Mouse (Mus musculus): Measurements from ENCODE around the gene Zfp688. TPM values are rescaled to one million over a fixed set of nuclear protein-coding genes. Genes with fewer than 3 reads are reported as not detected.
A peak's percentile ranks its signal among the peaks of the same experiment; 100 is the strongest.

Zfp688 gene
- polyA plus RNA-seq, 1 experiment, result 2.4 TPM

- no peak for TF ChIP-seq TAL1 (IDR thresholded peaks at IDR 0.05; ENCODE audit: low read length)
- TF ChIP-seq GATA1 (IDR thresholded peaks at IDR 0.05; ENCODE audit: low read length), result no peak
- H3K4me3 ChIP-seq (replicated peaks), result no peak overlapping the region
- H3K27me3 ChIP-seq (ENCODE audit: control insufficient read depth), result no peaks in the 10 kb centered on the region
- peaks cover 10% of the 10 kb centered on the region for H3K9me3 ChIP-seq (ENCODE audit: control insufficient read depth, low read length)
- peaks cover 52% of the 10 kb centered on the region for H3K4me1 ChIP-seq (ENCODE audit: control insufficient read depth)
- H3K36me3 ChIP-seq (ENCODE audit: control insufficient read depth), result peaks cover 78% of the 10 kb centered on the region
Observed at GRCm38 (mm10) chr7:127454905-127455304, 33.0 kb upstream of the Zfp688 start.

GRCm38 (mm10) chr7:127453056-127453455, 31.2 kb upstream of the Zfp688 start:
- no peak overlapping the region for H3K4me3 ChIP-seq (replicated peaks)
- H3K27me3 ChIP-seq (ENCODE audit: control insufficient read depth), result no peaks in the 10 kb centered on the region
- peaks cover 64% of the 10 kb centered on the region for H3K36me3 ChIP-seq (ENCODE audit: control insufficient read depth)
- peaks cover 48% of the 10 kb centered on the region for H3K4me1 ChIP-seq (ENCODE audit: control insufficient read depth)
- peaks cover 10% of the 10 kb centered on the region for H3K9me3 ChIP-seq (ENCODE audit: control insufficient read depth, low read length)
- no peak for TF ChIP-seq TAL1 (IDR thresholded peaks at IDR 0.05; ENCODE audit: low read length)

- H3K4me3 ChIP-seq (replicated peaks), result peak overlapping the region; percentile 82
- H3K9me3 ChIP-seq (ENCODE audit: control insufficient read depth, low read length), result no peaks in the 10 kb centered on the region
- peaks cover 59% of the 10 kb centered on the region for H3K4me1 ChIP-seq (ENCODE audit: control insufficient read depth)
- no peaks in the 10 kb centered on the region for H3K27me3 ChIP-seq (ENCODE audit: control insufficient read depth)
- peaks cover 62% of the 10 kb centered on the region for H3K36me3 ChIP-seq (ENCODE audit: control insufficient read depth)
- TF ChIP-seq TAL1 (IDR thresholded peaks at IDR 0.05; ENCODE audit: low read length), result no peak
- TF ChIP-seq GATA1 (IDR thresholded peaks at IDR 0.05; ENCODE audit: low read length), result no peak
Observed at GRCm38 (mm10) chr7:127449966-127450365, 28.1 kb upstream of the Zfp688 start.

- TF ChIP-seq TAL1 (IDR thresholded peaks at IDR 0.05; ENCODE audit: low read length) (no peak), GATA1 (IDR thresholded peaks at IDR 0.05; ENCODE audit: low read length) (no peak; the same call in 1 of the 2 replicates)
- H3K27me3 ChIP-seq (ENCODE audit: control insufficient read depth), result no peaks in the 10 kb centered on the region; the same call in 1 of the 2 replicates
- H3K4me3 ChIP-seq (replicated peaks), result peak within 1 kb of the TSS; percentile 82
- peaks cover 57% of the 10 kb centered on the region for H3K4me1 ChIP-seq (ENCODE audit: control insufficient read depth)
- H3K9me3 ChIP-seq (ENCODE audit: control insufficient read depth, low read length), result peaks cover 5% of the 10 kb centered on the region
- peaks cover 66% of the 10 kb centered on the region for H3K36me3 ChIP-seq (ENCODE audit: control insufficient read depth)
Observed at GRCm38 (mm10) chr7:127448521-127449300, 26.8 kb upstream of the Zfp688 start, which contains the start of gene Zfp689. Gene Zfp689, minus strand, starts transcription at chr7:127449158.

GRCm38 (mm10) chr7:127443976-127444375, 22.1 kb upstream of the Zfp688 start:
- H3K4me1 ChIP-seq (ENCODE audit: control insufficient read depth), result peaks cover 22% of the 10 kb centered on the region
- H3K27me3 ChIP-seq (ENCODE audit: control insufficient read depth), result no peaks in the 10 kb centered on the region; the same call in 1 of the 2 replicates
- H3K9me3 ChIP-seq (ENCODE audit: control insufficient read depth, low read length), result peaks cover 5% of the 10 kb centered on the region
- H3K36me3 ChIP-seq (ENCODE audit: control insufficient read depth), result peaks cover 51% of the 10 kb centered on the region
- H3K4me3 ChIP-seq (replicated peaks), result no peak overlapping the region
- no peak for TF ChIP-seq GATA1 (IDR thresholded peaks at IDR 0.05; ENCODE audit: low read length)
- no peak for TF ChIP-seq TAL1 (IDR thresholded peaks at IDR 0.05; ENCODE audit: low read length)

GRCm38 (mm10) chr7:127437724-127438123, 15.9 kb upstream of the Zfp688 start:
- Histone ChIP-seq H3K4me1 (ENCODE audit: control insufficient read depth) (no peaks in the 10 kb centered on the region), H3K36me3 (ENCODE audit: control insufficient read depth) (peaks cover 6% of the 10 kb centered on the region), H3K27me3 (ENCODE audit: control insufficient read depth) (peaks cover 1% of the 10 kb centered on the region), H3K9me3 (ENCODE audit: control insufficient read depth, low read length) (peaks cover 18% of the 10 kb centered on the region), H3K4me3 (replicated peaks) (no peak overlapping the region)
- no peak for TF ChIP-seq GATA1 (IDR thresholded peaks at IDR 0.05; ENCODE audit: low read length)
- no peak for TF ChIP-seq TAL1 (IDR thresholded peaks at IDR 0.05; ENCODE audit: low read length)

GRCm38 (mm10) chr7:127435206-127435605, 13.3 kb upstream of the Zfp688 start:
- TF ChIP-seq GATA1 (IDR thresholded peaks at IDR 0.05; ENCODE audit: low read length) (no peak), TAL1 (IDR thresholded peaks at IDR 0.05; ENCODE audit: low read length) (no peak)
- no peaks in the 10 kb centered on the region for H3K4me1 ChIP-seq (ENCODE audit: control insufficient read depth)
- peaks cover 12% of the 10 kb centered on the region for H3K27me3 ChIP-seq (ENCODE audit: control insufficient read depth)
- H3K4me3 ChIP-seq (replicated peaks), result no peak overlapping the region
- peaks cover 18% of the 10 kb centered on the region for H3K9me3 ChIP-seq (ENCODE audit: control insufficient read depth, low read length)
- H3K36me3 ChIP-seq (ENCODE audit: control insufficient read depth), result no peaks in the 10 kb centered on the region

GRCm38 (mm10) chr7:127426354-127426753, 4.5 kb upstream of the Zfp688 start:
- TF ChIP-seq TAL1 (IDR thresholded peaks at IDR 0.05; ENCODE audit: low read length) (no peak), GATA1 (IDR thresholded peaks at IDR 0.05; ENCODE audit: low read length) (no peak)
- no peaks in the 10 kb centered on the region for H3K36me3 ChIP-seq (ENCODE audit: control insufficient read depth)

GRCm38 (mm10) chr7:127425911-127426310, 4.0 kb upstream of the Zfp688 start:
- Histone ChIP-seq H3K27me3 (ENCODE audit: control insufficient read depth) (peaks cover 21% of the 10 kb centered on the region), H3K36me3 (ENCODE audit: control insufficient read depth) (no peaks in the 10 kb centered on the region), H3K4me1 (ENCODE audit: control insufficient read depth) (peaks cover 25% of the 10 kb centered on the region), H3K4me3 (replicated peaks) (no peak overlapping the region), H3K9me3 (ENCODE audit: control insufficient read depth, low read length) (no peaks in the 10 kb centered on the region)
- TF ChIP-seq TAL1 (IDR thresholded peaks at IDR 0.05; ENCODE audit: low read length), result no peak
- no peak for TF ChIP-seq GATA1 (IDR thresholded peaks at IDR 0.05; ENCODE audit: low read length)

More at GRCm38 (mm10) chr7:127426354-127426753, 4.5 kb upstream of the Zfp688 start:
- Histone ChIP-seq H3K4me3 (replicated peaks) (no peak overlapping the region), H3K4me1 (ENCODE audit: control insufficient read depth) (peaks cover 20% of the 10 kb centered on the region), H3K9me3 (ENCODE audit: control insufficient read depth, low read length) (no peaks in the 10 kb centered on the region), H3K27me3 (ENCODE audit: control insufficient read depth) (peaks cover 21% of the 10 kb centered on the region)

Measured in erythroblast, embryonic 14.5 days (primary cell).